Mouse (Mus musculus): ENCODE measurements around the gene Prkn.

GRCm38 (mm10) chr17:11402225-11402875 lies 562.2 kb downstream of the Prkn start:
- TF ChIP-seq CTCF (IDR thresholded peaks at IDR 0.05) (no peak), EP300 (IDR thresholded peaks at IDR 0.05; ENCODE audit: insufficient read depth, low read depth, low read length) (no peak)
